Mouse (Mus musculus) bone marrow macrophage, adult 2 months (primary cell): ENCODE measurements around the gene B020031M17Rik.
"Not testable (repeated sequence)": the region's sequence is repeated elsewhere in the genome, so short reads cannot be mapped to it uniquely, and the experiment has no call there.

Experiments
- CTCF ChIP-seq: IDR thresholded peaks from 2 replicates; pipeline ENCODE4 v1.5.1; 2012; ENCODE audit warnings: low read depth, mild to moderate bottlenecking, low read length, moderate library complexity
- POLR2A ChIP-seq: IDR thresholded peaks from 2 replicates; pipeline ENCODE4 v1.6.1; 2012; ENCODE audit warnings: mild to moderate bottlenecking, low read depth, low read length, borderline replicate concordance

GRCm38 (mm10) chr13:119965302-119965952 lies 14.8 kb upstream of the B020031M17Rik start:
- not testable (repeated sequence) for TF ChIP-seq CTCF, POLR2A
